Mouse (Mus musculus) erythroblast, embryonic 14.5 days (primary cell): ENCODE data around the gene Pnmal1. TPM values are rescaled to one million over a fixed set of nuclear protein-coding genes. Genes with fewer than 3 reads are reported as not detected.

Experiments used
- H3K27me3 ChIP-seq: 2 replicates; pipeline ENCODE4 v1.6.1; 2012; ENCODE audit warnings: inconsistent platforms; ENCODE audit not compliant: control insufficient read depth
- H3K36me3 ChIP-seq: 2 replicates; pipeline ENCODE4 v1.6.1; 2012; ENCODE audit warnings: mild to moderate bottlenecking, inconsistent platforms; ENCODE audit not compliant: control insufficient read depth
- H3K4me1 ChIP-seq: 2 replicates; pipeline ENCODE4 v1.6.1; 2012; ENCODE audit warnings: inconsistent platforms; ENCODE audit not compliant: control insufficient read depth
- H3K4me3 ChIP-seq: replicated peaks from 2 replicates; pipeline ENCODE3; 2012; ENCODE audit warnings: moderate library complexity, mild to moderate bottlenecking, inconsistent platforms
- H3K9me3 ChIP-seq: 2 replicates; pipeline ENCODE4 v1.6.1; 2012; ENCODE audit warnings: low read length, inconsistent platforms, mixed read lengths; ENCODE audit not compliant: control insufficient read depth
- GATA1 ChIP-seq: IDR thresholded peaks from 2 replicates; pipeline ENCODE4 v1.6.1; 2012; ENCODE audit warnings: low read length, inconsistent platforms, mixed read lengths
- TAL1 ChIP-seq: IDR thresholded peaks from 3 replicates; pipeline ENCODE4 v1.6.1; 2012; ENCODE audit warnings: low read length, inconsistent platforms, mixed read lengths
- polyA plus RNA-seq: library from polyadenylated mRNA; stranded (reverse); fragments of >175 nt; gene quantifications from 2 replicates; pipeline ENCODE4 v1.2.3, GENCODE M21; 2012

The Pnmal1 gene
- polyA plus RNA-seq, 1 experiment: not detected

GRCm38 (mm10) chr7:16916342-16917265, 42.9 kb upstream of the Pnmal1 start:
- H3K4me1 ChIP-seq: peaks cover 33% of the 10 kb centered on the region

GRCm38 (mm10) chr7:16917447-16917846, 42.0 kb upstream of the Pnmal1 start:
- Histone ChIP-seq H3K4me3 (no peak overlapping the region), H3K27me3 (no peaks in the 10 kb centered on the region), H3K9me3 (no peaks in the 10 kb centered on the region), H3K4me1 (peaks cover 41% of the 10 kb centered on the region), H3K36me3 (peaks cover 84% of the 10 kb centered on the region)
- TF ChIP-seq TAL1 (no peak), GATA1 (no peak)

More at GRCm38 (mm10) chr7:16916342-16917265, 42.9 kb upstream of the Pnmal1 start:
- no peak for TF ChIP-seq TAL1
- no peak for TF ChIP-seq GATA1
- H3K36me3 ChIP-seq: peaks cover 77% of the 10 kb centered on the region
- H3K4me3 ChIP-seq: no peak overlapping the region
- no peaks in the 10 kb centered on the region for H3K9me3 ChIP-seq
- no peaks in the 10 kb centered on the region for H3K27me3 ChIP-seq

DNA sequence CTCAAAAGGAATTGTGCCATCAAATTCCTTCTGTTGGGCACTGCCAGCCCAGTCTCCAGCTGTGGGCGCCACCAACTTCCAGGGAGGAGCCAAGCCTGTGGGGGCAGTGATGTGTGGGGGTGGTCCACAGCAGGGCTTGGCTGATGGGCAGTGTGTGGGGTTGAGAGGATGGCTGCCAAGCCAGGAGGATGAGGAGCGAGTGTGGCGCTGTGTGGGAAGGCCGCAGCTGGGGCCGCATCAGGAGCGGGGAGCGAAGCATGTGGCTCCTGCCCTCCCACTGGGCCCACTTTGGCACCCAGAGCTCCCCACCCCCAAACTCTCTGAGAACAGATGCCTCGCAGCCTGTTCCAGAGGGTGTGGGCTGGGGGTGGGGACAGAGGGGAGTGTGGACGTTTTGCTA, 41.5 kb upstream of the Pnmal1 start:
- peaks cover 86% of the 10 kb centered on the region for H3K36me3 ChIP-seq
- no peaks in the 10 kb centered on the region for H3K27me3 ChIP-seq

DNA sequence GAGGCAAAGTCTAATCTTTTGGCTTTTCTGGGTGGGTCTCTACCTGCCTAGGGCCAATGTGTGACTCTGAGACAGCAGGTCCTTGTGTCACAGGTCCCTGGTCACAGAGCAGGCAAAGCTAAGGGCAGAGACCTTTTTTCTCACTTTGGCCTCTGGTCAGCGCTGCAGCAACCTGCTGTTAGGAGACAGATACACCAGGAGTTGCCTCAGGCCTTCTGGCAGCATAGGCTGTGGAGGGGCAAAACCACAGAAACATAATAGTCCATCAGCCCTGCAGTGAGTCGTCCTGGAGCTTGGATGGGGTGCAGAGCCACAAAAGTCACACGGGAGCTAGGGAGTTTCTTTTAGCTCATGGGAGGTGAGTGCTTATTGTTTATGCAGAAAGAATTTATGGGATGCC, 40.8 kb upstream of the Pnmal1 start:
- H3K9me3 ChIP-seq: no peaks in the 10 kb centered on the region
- H3K4me3 ChIP-seq: no peak overlapping the region
- H3K36me3 ChIP-seq: peaks cover 86% of the 10 kb centered on the region
- peaks cover 48% of the 10 kb centered on the region for H3K4me1 ChIP-seq
- no peak for TF ChIP-seq GATA1
- TF ChIP-seq TAL1: no peak
- H3K27me3 ChIP-seq: no peaks in the 10 kb centered on the region

More for the DNA sequence above, 41.5 kb upstream of the Pnmal1 start:
- Histone ChIP-seq H3K4me3 (no peak overlapping the region), H3K4me1 (peaks cover 47% of the 10 kb centered on the region), H3K9me3 (no peaks in the 10 kb centered on the region)
- TF ChIP-seq TAL1: no peak
- no peak for TF ChIP-seq GATA1

- H3K4me1 ChIP-seq: peaks cover 52% of the 10 kb centered on the region
- H3K36me3 ChIP-seq: peaks cover 78% of the 10 kb centered on the region
- TF ChIP-seq GATA1 (no peak), TAL1 (peak; percentile 62)
- H3K9me3 ChIP-seq: no peaks in the 10 kb centered on the region
- H3K4me3 ChIP-seq: peak overlapping the region; percentile 24
- no peaks in the 10 kb centered on the region for H3K27me3 ChIP-seq
Observed at GRCm38 (mm10) chr7:16919395-16920149, 39.9 kb upstream of the Pnmal1 start.

DNA sequence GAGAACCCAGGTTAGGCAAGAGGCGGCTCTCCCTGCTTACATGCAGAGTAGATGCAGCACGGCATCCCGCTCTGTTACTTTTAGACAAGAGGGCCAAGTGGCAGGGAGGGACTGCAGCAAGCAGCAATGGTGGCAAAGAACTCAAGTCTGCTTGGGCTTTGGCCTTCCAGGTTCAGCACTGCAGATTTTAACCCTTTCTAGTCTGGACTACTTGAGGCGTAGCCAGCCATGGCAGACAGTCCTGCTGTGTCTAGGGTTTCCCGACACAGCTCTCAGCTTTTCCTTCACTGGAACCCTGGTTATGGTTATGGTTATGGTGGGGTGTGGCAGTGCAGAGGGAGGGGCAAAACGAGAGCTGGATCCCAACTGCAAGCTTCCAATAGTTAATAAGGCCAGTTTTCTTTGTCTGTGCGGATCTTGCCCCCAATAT, 39.3 kb upstream of the Pnmal1 start:
- no peaks in the 10 kb centered on the region for H3K27me3 ChIP-seq
- H3K4me1 ChIP-seq: peaks cover 56% of the 10 kb centered on the region
- H3K9me3 ChIP-seq: no peaks in the 10 kb centered on the region
- peaks cover 72% of the 10 kb centered on the region for H3K36me3 ChIP-seq
- TF ChIP-seq TAL1: no peak
- peak overlapping the region; percentile 1 for H3K4me3 ChIP-seq

DNA sequence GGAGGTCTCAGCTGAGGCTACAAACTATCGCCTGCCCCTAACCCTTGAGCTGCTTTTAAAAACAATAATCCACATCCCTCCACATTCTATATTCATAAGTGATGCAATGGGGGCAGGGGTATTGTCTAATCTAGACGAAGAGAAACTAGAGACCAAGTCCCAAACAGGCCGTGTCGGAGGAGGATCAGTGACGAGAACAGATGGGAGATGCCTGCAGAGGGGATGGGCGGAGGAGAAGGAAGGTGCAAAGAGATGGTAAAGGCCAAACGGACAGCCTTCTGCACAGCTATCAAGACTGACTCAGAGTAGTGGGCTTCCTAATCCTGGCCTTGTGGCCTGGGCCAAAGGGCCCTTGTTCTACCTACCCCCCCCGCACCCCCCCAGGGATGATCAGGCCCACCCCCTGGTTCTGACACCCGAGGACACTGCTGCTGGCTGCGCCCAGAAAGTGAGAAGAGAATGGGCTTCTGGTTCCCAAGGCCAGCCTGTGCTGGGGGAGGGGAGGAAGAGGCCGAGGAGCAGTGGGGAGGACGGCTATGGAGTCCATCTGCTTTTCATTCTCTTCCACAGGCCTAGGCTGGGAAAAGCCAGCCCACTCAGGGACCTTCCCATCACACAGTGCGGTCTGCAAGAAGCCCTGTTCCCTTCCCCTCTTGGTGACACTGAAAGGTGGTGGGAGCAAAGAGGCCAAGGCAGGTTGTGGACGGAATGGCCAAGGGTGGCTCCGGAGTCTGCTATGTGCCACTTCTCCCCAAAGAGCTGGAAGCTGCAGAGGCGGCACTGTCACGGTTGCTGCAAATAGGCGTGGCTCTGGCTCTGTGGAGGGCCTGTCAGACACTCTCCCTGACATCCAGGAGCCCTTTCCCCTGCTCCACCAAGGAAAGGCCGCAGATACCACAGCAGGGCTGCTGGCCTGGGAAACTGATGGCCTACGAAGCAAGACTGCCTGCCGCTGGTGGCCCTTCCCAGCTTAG, 38.4 kb upstream of the Pnmal1 start:
- H3K27me3 ChIP-seq: no peaks in the 10 kb centered on the region
- H3K36me3 ChIP-seq: peaks cover 63% of the 10 kb centered on the region
- H3K4me1 ChIP-seq: peaks cover 56% of the 10 kb centered on the region
- no peaks in the 10 kb centered on the region for H3K9me3 ChIP-seq
- TF ChIP-seq TAL1: no peak
- no peak for TF ChIP-seq GATA1
- H3K4me3 ChIP-seq: peak overlapping the region; percentile 98

- TF ChIP-seq TAL1 (no peak), GATA1 (no peak)
- H3K36me3 ChIP-seq: peaks cover 55% of the 10 kb centered on the region
- H3K4me3 ChIP-seq: peak overlapping the region; percentile 98
- H3K9me3 ChIP-seq: no peaks in the 10 kb centered on the region
- peaks cover 56% of the 10 kb centered on the region for H3K4me1 ChIP-seq
- H3K27me3 ChIP-seq: no peaks in the 10 kb centered on the region
Observed at GRCm38 (mm10) chr7:16921881-16922335, 37.6 kb upstream of the Pnmal1 start.
